Mouse (Mus musculus): ENCODE results near the gene Prdx4.
"Not testable (repeated sequence)": the region's sequence is repeated elsewhere in the genome, so short reads cannot be mapped to it uniquely, and the experiment has no call there.

The Prdx4 gene

GRCm38 (mm10) chrX:155340654-155341053 lies at the start of gene Prdx4:
Gene Prdx4 (minus strand): TSS chrX:155340754.
- no peak for DNase-seq

GRCm38 (mm10) chrX:155376538-155376937 lies 36.0 kb upstream of the Prdx4 start:
- peak; percentile 9 to 68 for DNase-seq

DNA sequence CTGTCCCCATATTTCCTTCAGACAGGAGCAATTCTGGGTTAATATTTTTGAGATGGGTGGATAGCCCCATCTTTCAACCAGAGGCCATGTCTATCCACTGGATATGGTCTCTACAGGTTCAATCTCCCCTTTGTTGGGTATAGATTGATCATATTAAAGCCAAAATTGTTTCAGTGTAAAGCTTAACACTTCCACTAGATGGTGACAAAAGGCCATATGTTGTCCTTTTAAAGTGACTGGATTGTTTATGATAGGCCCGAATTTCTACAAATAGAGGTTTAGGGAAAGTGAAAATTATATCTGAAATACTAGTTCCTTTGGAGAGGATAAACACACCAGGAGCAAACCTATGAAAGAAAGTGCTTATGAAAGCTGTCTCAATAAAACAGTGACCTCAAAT lies 34.9 kb upstream of the Prdx4 start:
- no peak for DNase-seq

DNA sequence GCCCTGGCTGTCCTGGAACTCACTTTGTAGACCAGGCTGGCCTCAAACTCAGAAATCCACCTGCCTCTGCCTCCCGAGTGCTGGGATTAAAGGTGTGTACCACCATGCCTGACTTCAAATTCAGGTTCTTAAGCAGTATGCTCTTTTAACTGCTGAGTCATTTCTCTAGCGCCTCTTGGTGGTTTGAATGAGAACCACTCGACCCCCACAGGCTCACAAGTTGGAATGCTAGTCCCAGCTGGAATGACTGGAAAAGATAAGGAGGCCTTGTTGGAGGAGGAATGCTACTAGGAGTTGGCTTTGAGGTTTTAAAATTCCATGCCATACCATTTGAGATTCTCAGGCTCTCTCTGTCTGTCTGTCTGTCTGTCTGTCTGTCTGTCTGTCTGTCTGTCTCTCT lies 29.6 kb upstream of the Prdx4 start:
- DNase-seq = not testable (repeated sequence)

DNA sequence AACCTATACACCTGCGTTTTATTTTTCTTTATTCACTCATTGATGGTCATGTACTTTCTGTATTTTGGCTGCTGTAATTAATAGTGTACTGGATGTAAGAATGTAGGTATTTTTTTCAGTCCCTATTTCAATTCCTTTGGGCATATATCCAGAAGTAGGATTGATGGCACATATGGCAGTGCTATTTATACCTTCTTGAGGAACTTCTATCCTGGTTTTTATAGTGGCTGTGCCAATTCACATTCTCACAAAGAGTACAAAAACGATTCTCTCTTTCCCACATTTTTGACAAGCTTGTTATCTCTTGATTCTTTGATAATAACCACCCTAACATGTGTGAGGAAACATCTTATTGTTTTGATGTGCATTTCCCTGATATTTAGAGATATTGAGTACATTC lies 24.5 kb upstream of the Prdx4 start:
- no peak for DNase-seq

GRCm38 (mm10) chrX:155346249-155346648 lies 5.7 kb upstream of the Prdx4 start:
- DNase-seq = no peak

DNA sequence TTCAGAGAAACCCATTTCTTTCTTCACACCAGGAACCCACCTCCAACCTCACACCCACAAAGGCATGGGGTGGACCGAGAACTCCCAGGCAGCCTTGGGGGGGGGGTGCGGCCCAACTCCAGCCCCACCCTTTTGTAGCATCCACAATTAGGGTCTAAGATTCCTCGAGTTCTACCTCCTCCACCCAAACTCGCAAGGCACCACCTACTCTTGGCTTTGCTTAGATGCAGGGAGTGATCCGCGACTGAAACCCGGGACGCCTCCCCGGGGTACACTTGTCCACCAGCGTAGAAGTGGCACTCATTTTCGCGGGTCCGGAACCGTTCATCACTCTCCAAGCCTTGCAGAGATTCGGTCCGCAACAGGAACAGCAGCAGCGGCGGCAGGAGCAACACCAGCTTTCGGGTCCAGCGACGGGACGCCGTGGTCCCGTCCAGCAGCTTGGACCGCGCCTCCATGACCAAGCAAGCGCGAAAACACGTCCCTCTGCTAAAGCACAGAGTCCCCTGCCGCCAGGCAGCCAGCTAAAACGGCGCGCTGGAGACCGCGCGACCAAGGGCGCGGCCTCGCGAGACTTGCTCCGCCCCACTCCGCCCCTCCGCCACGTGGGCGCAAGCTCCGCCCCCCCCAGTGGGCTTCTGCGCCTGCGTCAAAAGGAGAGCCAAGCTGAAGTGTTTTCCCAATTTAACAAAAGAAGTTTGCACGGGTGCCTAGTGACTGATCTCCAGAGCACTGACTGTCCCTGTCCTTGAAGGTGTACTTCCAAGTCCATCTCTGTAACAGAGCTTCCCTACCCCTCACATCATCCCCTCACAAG lies 2.4 kb downstream of the Prdx4 start:
- peak; percentile 68 to 87 for DNase-seq

DNA sequence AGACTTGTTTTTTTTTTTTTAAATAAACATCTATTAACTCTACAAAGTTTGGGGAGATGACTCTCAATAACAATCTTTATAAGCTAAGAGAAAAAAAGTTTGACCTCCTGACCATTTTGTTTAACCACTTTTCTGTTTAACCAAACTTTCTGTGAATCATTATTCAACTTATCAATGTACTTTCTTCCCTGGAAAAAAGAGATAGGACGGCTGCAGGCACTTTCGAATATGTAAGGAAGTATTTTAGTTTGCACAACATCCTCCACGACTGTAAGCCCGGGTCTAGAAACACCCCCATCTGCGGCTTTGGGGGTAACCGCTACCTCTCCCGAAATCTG lies 3.0 kb downstream of the Prdx4 start:
- no peak for DNase-seq

DNA sequence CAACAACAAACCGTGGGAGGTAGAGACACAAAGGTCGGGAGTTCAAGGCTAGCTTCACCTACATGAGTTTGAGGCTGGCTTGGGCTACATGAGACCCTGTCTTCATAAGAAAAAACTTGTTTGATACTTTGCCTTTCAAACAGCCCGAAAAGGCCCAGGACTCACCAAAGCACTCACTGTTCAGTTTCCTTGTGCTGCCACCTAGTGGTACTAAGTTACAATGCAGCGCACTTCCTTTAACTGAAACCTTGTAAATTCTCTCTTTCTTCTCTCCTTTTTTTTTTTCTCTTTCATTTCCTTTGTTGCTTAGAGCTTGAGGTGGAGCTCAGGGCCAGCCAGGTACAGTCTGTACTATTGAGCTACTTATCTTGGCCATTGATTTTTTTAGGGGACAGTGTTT lies 22.5 kb downstream of the Prdx4 start:
- DNase-seq = peak; percentile 30 to 64

DNA sequence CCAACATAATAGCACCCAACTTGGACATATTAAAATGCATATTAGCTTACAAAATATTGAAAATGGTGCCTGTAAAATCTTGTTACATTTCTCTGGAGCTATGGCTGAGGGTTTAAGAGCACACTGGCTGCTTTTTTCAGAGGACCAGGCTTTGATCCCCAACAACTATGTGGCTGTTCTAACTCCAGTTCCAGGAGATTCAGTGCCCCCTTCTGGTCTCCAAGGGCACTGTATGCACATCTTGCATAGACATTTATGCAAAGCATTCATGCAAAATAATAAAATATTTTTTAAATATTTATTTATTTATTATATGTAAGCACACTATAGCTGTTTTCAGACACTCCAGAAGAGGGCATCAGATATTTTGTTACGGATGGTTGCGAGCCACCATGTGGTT lies 34.2 kb downstream of the Prdx4 start:
- peak in 1 of 2 experiments; percentile 4 for DNase-seq

- no peak for DNase-seq
Measured at GRCm38 (mm10) chrX:155280427-155281044, 60.0 kb downstream of the Prdx4 start.

DNA sequence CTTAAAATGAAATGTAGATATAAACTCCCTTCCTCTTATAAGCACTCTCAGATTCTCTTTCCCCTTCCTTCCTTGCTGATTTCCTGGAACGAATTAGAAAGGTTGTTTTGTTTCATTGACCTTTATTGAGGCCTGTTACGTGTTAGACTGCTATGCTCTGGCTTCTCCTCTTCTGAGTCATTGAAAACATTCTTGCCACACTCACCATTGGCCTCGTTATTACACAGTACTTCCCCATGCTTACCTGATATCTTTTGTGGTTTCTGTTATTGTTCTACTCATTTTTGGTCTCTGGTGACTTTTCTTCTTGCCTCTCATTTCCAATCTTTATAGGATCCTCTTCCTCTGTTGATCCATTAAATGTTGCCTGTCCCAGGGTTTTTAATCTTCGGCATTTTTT lies 62.1 kb downstream of the Prdx4 start:
- DNase-seq = no peak

Data from kidney, postnatal 36 days (tissue).